Comparison of ENCODE assay signal across 11 mouse cellular contexts in genomic region chr1:192449572-192450351, GRCm38 (mm10).
DNase-seq lines count a peak whose midpoint lies in the region; ATAC-seq and TF ChIP-seq lines count a peak whose summit lies in the region.
"Had no signal": no experiment of that assay in that cellular context is flagged by ENCODE, and none has a peak within 500 bp of the region (broad histone marks: within the 10 kb centered on the region; RNA-seq: fewer than 3 reads in every experiment).

No protein-coding gene starts in this region.

- WGBS in hindbrain, postnatal 0 days: 61% methylated on average over 4 of the region's 4 CpGs
- 68% methylated on average over 4 of the region's 4 CpGs for WGBS in hindbrain, embryonic 11.5 days
- 53% methylated on average over 4 of the region's 4 CpGs for WGBS in embryonic facial prominence, embryonic 14.5 days

- peak; percentile 30 for DNase-seq in hindbrain, postnatal 0 days (ENCODE audit: low spot score)
- no peak for DNase-seq in hindbrain, embryonic 11.5 days (ENCODE audit: low spot score)
- DNase-seq in A20 (ENCODE audit: low read depth, low spot score) (peak; percentile 71), MN1 (ENCODE audit: low spot score) (no peak)
- peak; percentile 39 for DNase-seq in adrenal gland, postnatal 14 days
- DNase-seq in embryonic facial prominence, embryonic 14.5 days (ENCODE audit: low spot score): peak; percentile 86
- no peak for DNase-seq in spleen, postnatal 36 days (ENCODE audit: low spot score in 2 of 2)
- no peak for DNase-seq in gastrocnemius, adult 8-10 months (ENCODE audit: low spot score in 2 of 2)
- DNase-seq: layer of hippocampus, adult 9-11 months; thymus, postnatal 4 days had no signal

- no peak overlapping the region for H3K4me3 ChIP-seq in hindbrain, postnatal 0 days (ENCODE audit: low read length)
- H3K4me3 ChIP-seq in hindbrain, embryonic 11.5 days (ENCODE audit: low read depth, low read length): no peak overlapping the region
- no peak overlapping the region for H3K4me3 ChIP-seq in embryonic facial prominence, embryonic 14.5 days (ENCODE audit: low read depth, low read length)
- H3K4me3 ChIP-seq: midbrain, embryonic 10.5 days had no signal

- H3K9ac ChIP-seq in hindbrain, postnatal 0 days (replicated peaks; ENCODE audit: low read length): no peak overlapping the region
- H3K9ac ChIP-seq in hindbrain, embryonic 11.5 days (ENCODE audit: low read depth, low read length): no peak overlapping the region
- H3K9ac ChIP-seq in embryonic facial prominence, embryonic 14.5 days (ENCODE audit: low read depth, low read length): no peak overlapping the region

- no peak for ATAC-seq in hindbrain, postnatal 0 days
- ATAC-seq in hindbrain, embryonic 11.5 days (ENCODE audit: low FRiP score): no peak
- ATAC-seq in embryonic facial prominence, embryonic 14.5 days (ENCODE audit: low read depth): peak; percentile 72

- H3K9me3 ChIP-seq in hindbrain, postnatal 0 days (ENCODE audit: low read length): no peaks in the 10 kb centered on the region
- H3K9me3 ChIP-seq in hindbrain, embryonic 11.5 days (ENCODE audit: control insufficient read depth, low read length): no peaks in the 10 kb centered on the region
- no peaks in the 10 kb centered on the region for H3K9me3 ChIP-seq in embryonic facial prominence, embryonic 14.5 days (ENCODE audit: control insufficient read depth, low read length)
- H3K9me3 ChIP-seq: midbrain, embryonic 10.5 days had no signal

- no peak overlapping the region for H3K27ac ChIP-seq in hindbrain, postnatal 0 days
- no peak overlapping the region for H3K27ac ChIP-seq in hindbrain, embryonic 11.5 days (ENCODE audit: low read depth, low read length)
- H3K27ac ChIP-seq in embryonic facial prominence, embryonic 14.5 days (replicated peaks; ENCODE audit: low read depth, low read length): peak overlapping the region; percentile 45; the same call in 1 of the 2 replicates
- H3K27ac ChIP-seq: midbrain, embryonic 10.5 days had no signal

- no peak for TF ChIP-seq CTCF in hindbrain, postnatal 0 days (IDR thresholded peaks at IDR 0.05; ENCODE audit: low read depth)

- no peak overlapping the region for H3K4me2 ChIP-seq in hindbrain, postnatal 0 days (ENCODE audit: low read depth, low read length)
- no peak overlapping the region for H3K4me2 ChIP-seq in hindbrain, embryonic 11.5 days (replicated peaks; ENCODE audit: low read depth, low read length)
- no peak overlapping the region for H3K4me2 ChIP-seq in embryonic facial prominence, embryonic 14.5 days (ENCODE audit: low read depth, low read length)

- H3K4me1 ChIP-seq in hindbrain, postnatal 0 days (ENCODE audit: insufficient read depth, low read length): peaks cover 6% of the 10 kb centered on the region; the same call in 1 of the 2 replicates
- H3K4me1 ChIP-seq in hindbrain, embryonic 11.5 days (replicated peaks; ENCODE audit: control insufficient read depth, insufficient read depth, low read length): no peaks in the 10 kb centered on the region; the same call in 1 of the 2 replicates
- peaks cover 11% of the 10 kb centered on the region; the same call in 1 of the 2 replicates for H3K4me1 ChIP-seq in embryonic facial prominence, embryonic 14.5 days (ENCODE audit: control insufficient read depth, insufficient read depth, low read length)

- no peaks in the 10 kb centered on the region for H3K27me3 ChIP-seq in hindbrain, postnatal 0 days (ENCODE audit: insufficient read depth, low read length)
- no peaks in the 10 kb centered on the region for H3K27me3 ChIP-seq in hindbrain, embryonic 11.5 days (ENCODE audit: control insufficient read depth, insufficient read depth, low read length)
- no peaks in the 10 kb centered on the region for H3K27me3 ChIP-seq in embryonic facial prominence, embryonic 14.5 days (replicated peaks; ENCODE audit: control insufficient read depth, insufficient read depth, low read length)

- no peaks in the 10 kb centered on the region for H3K36me3 ChIP-seq in hindbrain, postnatal 0 days (ENCODE audit: insufficient read depth, low read length)
- H3K36me3 ChIP-seq in hindbrain, embryonic 11.5 days (ENCODE audit: control insufficient read depth, insufficient read depth, low read length): no peaks in the 10 kb centered on the region
- H3K36me3 ChIP-seq in embryonic facial prominence, embryonic 14.5 days (ENCODE audit: control insufficient read depth, insufficient read depth, low read length): no peaks in the 10 kb centered on the region
- H3K36me3 ChIP-seq: midbrain, embryonic 10.5 days had no signal

Comparison
In these comparisons a context has a peak if more than half of its experiments do, and no peak if none do; other contexts are left out.
1. DNase-seq: peak in hindbrain, postnatal 0 days (single experiment), A20 (single experiment), adrenal gland, postnatal 14 days (single experiment) and embryonic facial prominence, embryonic 14.5 days (single experiment); none in hindbrain, embryonic 11.5 days (single experiment), spleen, postnatal 36 days (0 of 2), MN1 (single experiment) and gastrocnemius, adult 8-10 months (0 of 2).